Mouse (Mus musculus) liver, adult 2 months (tissue): Measurements from ENCODE around the gene Gmeb1. TPM values are rescaled to one million over a fixed set of nuclear protein-coding genes. Genes with fewer than 3 reads are reported as not detected.
A peak's percentile ranks its signal among the peaks of the same experiment; 100 is the strongest.

Experiments used
- DNase-seq: peaks from one replicate; pipeline ENCODE4 v3.0.0-alpha.2; 2011; ENCODE audit warnings: low read depth, low spot score; ENCODE audit errors: extremely low read depth
- H3K27ac ChIP-seq: fragments of 200-500 bp; replicated peaks from 2 replicates; pipeline ENCODE4 v1.5.1; 2012; ENCODE audit warnings: low read depth, mild to moderate bottlenecking, control low read depth, inconsistent platforms, low read length; ENCODE audit not compliant: insufficient read depth
- H3K27me3 ChIP-seq: fragments of 200-500 bp; 2 replicates; pipeline ENCODE4 v1.6.1; 2012; ENCODE audit warnings: mild to moderate bottlenecking, moderate library complexity, low read length, inconsistent platforms; ENCODE audit not compliant: control insufficient read depth, insufficient read depth
- H3K36me3 ChIP-seq: fragments of 200-500 bp; 2 replicates; pipeline ENCODE4 v1.6.1; 2012; ENCODE audit warnings: low read length, inconsistent platforms; ENCODE audit not compliant: control insufficient read depth, insufficient read depth
- H3K4me1 ChIP-seq: fragments of 200-500 bp; 2 replicates; pipeline ENCODE4 v1.6.1; 2011; ENCODE audit warnings: low read length; ENCODE audit not compliant: control insufficient read depth, insufficient read depth
- H3K4me3 ChIP-seq: fragments of 200-500 bp; 2 replicates; pipeline ENCODE4 v1.5.1; 2011; ENCODE audit warnings: low read depth, mild to moderate bottlenecking, control low read depth, low read length, moderate library complexity; ENCODE audit not compliant: insufficient read depth
- H3K79me2 ChIP-seq: fragments of 200-500 bp; 2 replicates; pipeline ENCODE4 v1.6.1; 2012; ENCODE audit warnings: inconsistent platforms, mild to moderate bottlenecking, low read length, moderate library complexity; ENCODE audit not compliant: control insufficient read depth, insufficient read depth
- H3K9ac ChIP-seq: fragments of 200-500 bp; 2 replicates; pipeline ENCODE4 v1.6.1; 2012; ENCODE audit warnings: low read depth, mild to moderate bottlenecking, control low read depth, inconsistent platforms, low read length
- CTCF ChIP-seq: fragments of 200-500 bp; IDR thresholded peaks from 2 replicates; pipeline ENCODE4 v1.5.1; 2011; ENCODE audit warnings: low read depth, low read length, control low read depth
- POLR2A ChIP-seq: fragments of 200-500 bp; IDR thresholded peaks from 2 replicates; pipeline ENCODE4 v1.6.1; 2011; ENCODE audit warnings: low read length, control low read depth; ENCODE audit not compliant: insufficient read depth; ENCODE audit errors: extremely low read depth
- WGBS: fragments of 180-500 bp; shearing (Covaris S2); methylation state at CpG from one replicate; pipeline ENCODE4 v1.1.7; 2018; 5-methylcytosine and 5-hydroxymethylcytosine counted together
- polyA plus RNA-seq: library from polyadenylated mRNA; depleted of rRNA; stranded (reverse); fragments of >200 nt; gene quantifications from 2 replicates; pipeline ENCODE4 v1.2.3, GENCODE M21; 2012; rRNA removed
- total RNA-seq: library from RNA; depleted of rRNA; stranded (reverse); fragments of >200 nt; gene quantifications from 2 replicates; pipeline ENCODE4 v1.2.3, GENCODE M21; 2014; rRNA removed

Gmeb1 gene
- total and polyA plus RNA-seq, 2 experiments: 3.3 to 6.0 TPM

- no peak overlapping the region for H3K9ac ChIP-seq
- no peak overlapping the region for H3K4me3 ChIP-seq
- no peaks in the 10 kb centered on the region for H3K4me1 ChIP-seq
- peak; percentile 46 for DNase-seq
- TF ChIP-seq POLR2A: no peak
- peak; percentile 39 for TF ChIP-seq CTCF
- no peaks in the 10 kb centered on the region for H3K79me2 ChIP-seq
- no peak overlapping the region for H3K27ac ChIP-seq
- no peaks in the 10 kb centered on the region for H3K27me3 ChIP-seq
- peaks cover 8% of the 10 kb centered on the region for H3K36me3 ChIP-seq
- 6% methylated on average over 10 of the region's 10 CpGs for WGBS
Measured at GRCm38 (mm10) chr4:132178630-132179059, 82.8 kb downstream of the Gmeb1 start.

- WGBS: 66% methylated on average over 10 of the region's 10 CpGs
- Histone ChIP-seq H3K4me1 (no peaks in the 10 kb centered on the region), H3K27ac (no peak overlapping the region), H3K36me3 (no peaks in the 10 kb centered on the region), H3K4me3 (no peak overlapping the region), H3K9ac (no peak overlapping the region), H3K79me2 (no peaks in the 10 kb centered on the region), H3K27me3 (no peaks in the 10 kb centered on the region)
- no peak for TF ChIP-seq POLR2A
- no peak for DNase-seq
Measured at GRCm38 (mm10) chr4:132176474-132176873, 84.9 kb downstream of the Gmeb1 start.

Other genes starting within 250 kb of the Gmeb1 start
- 0.09 and 0.20 TPM in 2 replicates for gene Gm10300, start 186.9 kb downstream of the Gmeb1 start, total RNA-seq
- 0.04 and 0.13 TPM in 2 replicates for gene Gm10300, start 186.9 kb downstream of the Gmeb1 start, polyA plus RNA-seq
- 46.8 and 48.0 TPM in 2 replicates for gene Epb41, start 186.3 kb downstream of the Gmeb1 start, total RNA-seq
- 29.6 and 40.7 TPM in 2 replicates for gene Epb41, start 186.3 kb downstream of the Gmeb1 start, polyA plus RNA-seq
- gene Oprd1, start 117.1 kb downstream of the Gmeb1 start, total RNA-seq: not detected in 2 replicates
- gene Oprd1, start 117.1 kb downstream of the Gmeb1 start, polyA plus RNA-seq: 0.02 TPM in 1 of 2 replicates, not detected in the other
- gene Ythdf2, start 49.3 kb downstream of the Gmeb1 start, total RNA-seq: 11.2 and 13.5 TPM in 2 replicates
- gene Ythdf2, start 49.3 kb downstream of the Gmeb1 start, polyA plus RNA-seq: 10.5 and 13.1 TPM in 2 replicates
- gene Taf12, start 12.8 kb upstream of the Gmeb1 start, total RNA-seq: 5.7 and 7.5 TPM in 2 replicates
- gene Taf12, start 12.8 kb upstream of the Gmeb1 start, polyA plus RNA-seq: 5.0 and 5.1 TPM in 2 replicates
- 0.40 TPM in 1 of 2 replicates, not detected in the other for gene Rab42, start 41.8 kb upstream of the Gmeb1 start, total RNA-seq
- not detected in 2 replicates for gene Rab42, start 41.8 kb upstream of the Gmeb1 start, polyA plus RNA-seq
- 28.3 and 29.5 TPM in 2 replicates for gene Trnau1ap, start 67.9 kb upstream of the Gmeb1 start, total RNA-seq
- gene Trnau1ap, start 67.9 kb upstream of the Gmeb1 start, polyA plus RNA-seq: 11.2 and 12.2 TPM in 2 replicates
- 3.0 and 4.2 TPM in 2 replicates for gene Rcc1, start 92.0 kb upstream of the Gmeb1 start, total RNA-seq
- gene Rcc1, start 92.0 kb upstream of the Gmeb1 start, polyA plus RNA-seq: 2.8 and 4.0 TPM in 2 replicates
- 6.6 and 8.9 TPM in 2 replicates for gene Phactr4, start 160.9 kb upstream of the Gmeb1 start, total RNA-seq
- gene Phactr4, start 160.9 kb upstream of the Gmeb1 start, polyA plus RNA-seq: 7.2 and 8.0 TPM in 2 replicates
- gene Med18, start 202.3 kb upstream of the Gmeb1 start, total RNA-seq: 3.8 TPM in 2 replicates
- gene Med18, start 202.3 kb upstream of the Gmeb1 start, polyA plus RNA-seq: 1.0 and 1.4 TPM in 2 replicates
- gene Sesn2, start 248.9 kb upstream of the Gmeb1 start, total RNA-seq: 2.7 and 3.6 TPM in 2 replicates
- gene Sesn2, start 248.9 kb upstream of the Gmeb1 start, polyA plus RNA-seq: 5.5 and 6.0 TPM in 2 replicates